Mouse (Mus musculus) testis, adult 2 months (tissue): Measurements from ENCODE around the gene Vamp3.

Experiments used
- CTCF ChIP-seq: fragments of 200-500 bp; IDR thresholded peaks from 2 replicates; pipeline ENCODE4 v1.5.1; 2012; ENCODE audit warnings: low read depth, mild to moderate bottlenecking, inconsistent platforms, low read length, moderate library complexity; ENCODE audit not compliant: control insufficient read depth, insufficient read depth, insufficient replicate concordance
- POLR2A ChIP-seq: fragments of 200-500 bp; IDR thresholded peaks from 2 replicates; pipeline ENCODE4 v1.6.1; 2012; ENCODE audit warnings: low read depth, mild to moderate bottlenecking, inconsistent platforms, low read length, moderate library complexity; ENCODE audit not compliant: control insufficient read depth

- TF ChIP-seq CTCF, result no peak
- no peak for TF ChIP-seq POLR2A
Measured at GRCm38 (mm10) chr4:151046524-151046923, 11.2 kb downstream of the Vamp3 start.
